ENCODE assay signal across 18 mouse cellular contexts in genomic region chr19:53760125-53761101, GRCm38 (mm10).
DNase-seq lines count a peak whose midpoint lies in the region; ATAC-seq and TF ChIP-seq lines count a peak whose summit lies in the region.
"Had no signal": no experiment of that assay in that cellular context is flagged by ENCODE, and none has a peak within 500 bp of the region (broad histone marks: within the 10 kb centered on the region; RNA-seq: fewer than 3 reads in every experiment).

No protein-coding gene starts in this region.

- TF ChIP-seq POLR2A in MEL (IDR thresholded peaks at IDR 0.05; ENCODE audit: control insufficient read depth in 1 of 2, insufficient read depth in 1 of 2, low read depth in 1 of 2, low read length in 2 of 2, poor library complexity in 1 of 2): no peak

- WGBS in heart, embryonic 12.5 days: 83% methylated on average over 17 of the region's 17 CpGs
- 77% methylated on average over 17 of the region's 17 CpGs for WGBS in lung, postnatal 0 days
- WGBS in stomach, postnatal 0 days: 81% methylated on average over 17 of the region's 17 CpGs
- WGBS in forebrain, embryonic 12.5 days: 82% methylated on average over 17 of the region's 17 CpGs

- no peaks in the 10 kb centered on the region for H3K79me2 ChIP-seq in MEL (ENCODE audit: control insufficient read depth, insufficient read depth, low read length, poor library complexity)

- H3K27ac ChIP-seq in heart, embryonic 12.5 days (ENCODE audit: poor library complexity, severe bottlenecking): peak overlapping the region; percentile 33; the same call in 1 of the 2 replicates
- no peak overlapping the region for H3K27ac ChIP-seq in lung, postnatal 0 days (ENCODE audit: low read length)
- H3K27ac ChIP-seq in MEL (ENCODE audit: control insufficient read depth, low read depth, low read length): no peak overlapping the region
- no peak overlapping the region for H3K27ac ChIP-seq in stomach, postnatal 0 days (replicated peaks)
- H3K27ac ChIP-seq in forebrain, embryonic 12.5 days: no peak overlapping the region
- H3K27ac ChIP-seq: embryonic facial prominence, embryonic 15.5 days; heart, embryonic 10.5 days; hindbrain, embryonic 14.5 days; limb, embryonic 13.5 days had no signal

- H3K4me3 ChIP-seq in heart, embryonic 12.5 days: no peak overlapping the region
- no peak overlapping the region for H3K4me3 ChIP-seq in lung, postnatal 0 days (ENCODE audit: low read depth, low read length)
- no peak overlapping the region for H3K4me3 ChIP-seq in MEL (ENCODE audit: control insufficient read depth in 1 of 2, insufficient read depth in 1 of 2, low read depth in 2 of 2, low read length in 2 of 2)
- H3K4me3 ChIP-seq in stomach, postnatal 0 days (ENCODE audit: low read depth, low read length): no peak overlapping the region
- no peak overlapping the region for H3K4me3 ChIP-seq in forebrain, embryonic 12.5 days (replicated peaks)
- H3K4me3 ChIP-seq: embryonic facial prominence, embryonic 15.5 days; heart, embryonic 10.5 days; limb, embryonic 13.5 days had no signal

- no peak overlapping the region for H3K9ac ChIP-seq in heart, embryonic 12.5 days
- H3K9ac ChIP-seq in lung, postnatal 0 days (replicated peaks; ENCODE audit: low read depth): no peak overlapping the region
- H3K9ac ChIP-seq in MEL (ENCODE audit: control insufficient read depth, low read depth, low read length, poor library complexity, severe bottlenecking): no peak overlapping the region
- H3K9ac ChIP-seq in stomach, postnatal 0 days (ENCODE audit: low read length): no peak overlapping the region
- H3K9ac ChIP-seq in forebrain, embryonic 12.5 days: no peak overlapping the region
- H3K9ac ChIP-seq: embryonic facial prominence, embryonic 15.5 days; hindbrain, embryonic 14.5 days; limb, embryonic 13.5 days had no signal

- H3K27me3 ChIP-seq in heart, embryonic 12.5 days (replicated peaks): no peaks in the 10 kb centered on the region
- no peaks in the 10 kb centered on the region for H3K27me3 ChIP-seq in lung, postnatal 0 days (replicated peaks; ENCODE audit: insufficient read depth, low read length)
- no peaks in the 10 kb centered on the region for H3K27me3 ChIP-seq in MEL (ENCODE audit: control insufficient read depth in 1 of 2, insufficient read depth in 2 of 2, low read length in 2 of 2)
- no peaks in the 10 kb centered on the region for H3K27me3 ChIP-seq in stomach, postnatal 0 days (ENCODE audit: control insufficient read depth, insufficient read depth, low read length)
- peaks cover 5% of the 10 kb centered on the region; the same call in 1 of the 2 replicates for H3K27me3 ChIP-seq in forebrain, embryonic 12.5 days
- H3K27me3 ChIP-seq: embryonic facial prominence, embryonic 15.5 days; limb, embryonic 13.5 days had no signal

- H3K4me1 ChIP-seq in heart, embryonic 12.5 days (replicated peaks): peaks cover 27% of the 10 kb centered on the region
- no peaks in the 10 kb centered on the region for H3K4me1 ChIP-seq in lung, postnatal 0 days (ENCODE audit: insufficient read depth, low read depth, low read length)
- H3K4me1 ChIP-seq in MEL (ENCODE audit: control insufficient read depth in 1 of 2, insufficient read depth in 2 of 2, low read length in 2 of 2): peaks cover 0 to 9% of the 10 kb centered on the region in 2 experiments; a peak in 2 of 4 replicates
- no peaks in the 10 kb centered on the region for H3K4me1 ChIP-seq in stomach, postnatal 0 days (replicated peaks; ENCODE audit: control insufficient read depth, insufficient read depth)
- no peaks in the 10 kb centered on the region for H3K4me1 ChIP-seq in forebrain, embryonic 12.5 days
- H3K4me1 ChIP-seq: embryonic facial prominence, embryonic 15.5 days; limb, embryonic 13.5 days had no signal

- no peak for TF ChIP-seq EP300 in lung, postnatal 0 days (IDR thresholded peaks at IDR 0.05)
- no peak for TF ChIP-seq EP300 in MEL (IDR thresholded peaks at IDR 0.05; ENCODE audit: low read depth in 1 of 2, low read length in 2 of 2)
- TF ChIP-seq EP300 in stomach, postnatal 0 days (optimal IDR thresholded peaks at IDR 0.05): no peak

- TF ChIP-seq RAD21 in MEL (IDR thresholded peaks at IDR 0.05; ENCODE audit: low read depth, low read length): peak; percentile 6; the same call in 1 of the 2 replicates

- TF ChIP-seq CTCF in lung, postnatal 0 days (IDR thresholded peaks at IDR 0.05): peak; percentile 17; the same call in 1 of the 2 replicates
- peak; percentile 28 to 60 (median 48); a peak in 5 of 6 replicates for TF ChIP-seq CTCF in MEL (IDR thresholded peaks at IDR 0.05 in 2 of 3, conservative IDR thresholded peaks at IDR 0.05 in 1 of 3; ENCODE audit: control insufficient read depth in 1 of 3, insufficient read depth in 1 of 3, low read depth in 2 of 3, low read length in 3 of 3, poor library complexity in 1 of 3, severe bottlenecking in 1 of 3)
- peak; percentile 20; the same call in 1 of the 2 replicates for TF ChIP-seq CTCF in stomach, postnatal 0 days (IDR thresholded peaks at IDR 0.05; ENCODE audit: low read depth)

- no peak overlapping the region for H3K4me2 ChIP-seq in heart, embryonic 12.5 days
- H3K4me2 ChIP-seq in lung, postnatal 0 days (replicated peaks; ENCODE audit: low read depth, low read length): no peak overlapping the region
- H3K4me2 ChIP-seq in stomach, postnatal 0 days (replicated peaks; ENCODE audit: low read depth): no peak overlapping the region
- no peak overlapping the region for H3K4me2 ChIP-seq in forebrain, embryonic 12.5 days
- H3K4me2 ChIP-seq: embryonic facial prominence, embryonic 15.5 days; hindbrain, embryonic 14.5 days; limb, embryonic 13.5 days had no signal

- no peaks in the 10 kb centered on the region for H3K9me3 ChIP-seq in heart, embryonic 12.5 days (replicated peaks)
- no peaks in the 10 kb centered on the region; the same call in 1 of the 2 replicates for H3K9me3 ChIP-seq in lung, postnatal 0 days (ENCODE audit: low read length)
- no peaks in the 10 kb centered on the region for H3K9me3 ChIP-seq in MEL (replicated peaks; ENCODE audit: insufficient read depth, low read length)
- H3K9me3 ChIP-seq in stomach, postnatal 0 days (ENCODE audit: control insufficient read depth, low read length): no peaks in the 10 kb centered on the region
- 0 out of 2 replicates have a peak, but pooled peaks cover 4% of the 10 kb centered on the region for H3K9me3 ChIP-seq in forebrain, embryonic 12.5 days
- H3K9me3 ChIP-seq: embryonic facial prominence, embryonic 15.5 days; heart, embryonic 10.5 days had no signal

- DNase-seq in heart, postnatal 4 days: no peak
- no peak for DNase-seq in lung, postnatal 0 days (ENCODE audit: low spot score)
- DNase-seq in lung, postnatal 10 days: no peak
- no peak for DNase-seq in MEL (ENCODE audit: low read depth, low spot score)
- no peak for DNase-seq in stomach, postnatal 0 days (ENCODE audit: low spot score)
- DNase-seq: adrenal gland, adult 8-10 months; cerebellum, adult 9-11 months; kidney, adult 18-20 months; lung, adult 2 months; right cerebral cortex, postnatal 14 days; thymus, adult 2 months had no signal

- ATAC-seq in heart, embryonic 12.5 days (ENCODE audit: insufficient number of reproducible peaks, low FRiP score): no peak
- ATAC-seq in lung, postnatal 0 days: no peak
- ATAC-seq in stomach, postnatal 0 days (ENCODE audit: low FRiP score, low TSS enrichment): no peak
- ATAC-seq in forebrain, embryonic 12.5 days (ENCODE audit: low FRiP score): no peak
- ATAC-seq: midbrain, embryonic 16.5 days had no signal

- peaks cover 10% of the 10 kb centered on the region; the same call in 1 of the 2 replicates for H3K36me3 ChIP-seq in heart, embryonic 12.5 days
- no peaks in the 10 kb centered on the region for H3K36me3 ChIP-seq in lung, postnatal 0 days (ENCODE audit: insufficient read depth, low read length)
- peaks cover 0 to 8% of the 10 kb centered on the region in 2 experiments; a peak in 2 of 4 replicates for H3K36me3 ChIP-seq in MEL (ENCODE audit: control insufficient read depth in 1 of 2, insufficient read depth in 2 of 2, low read length in 2 of 2)
- H3K36me3 ChIP-seq in stomach, postnatal 0 days (ENCODE audit: control insufficient read depth, insufficient read depth, low read length): no peaks in the 10 kb centered on the region
- no peaks in the 10 kb centered on the region for H3K36me3 ChIP-seq in forebrain, embryonic 12.5 days (replicated peaks)
- H3K36me3 ChIP-seq: embryonic facial prominence, embryonic 15.5 days; limb, embryonic 13.5 days had no signal

TF ChIP-seq in MEL, 35 proteins besides CTCF, POLR2A, EP300 and RAD21:
- TF ChIP-seq TBP (IDR thresholded peaks at IDR 0.05; ENCODE audit: low read depth, low read length) (0 out of 2 replicates have a peak, but pooled peaks have one; percentile 7), SMC3 (IDR thresholded peaks at IDR 0.05; ENCODE audit: low read depth, low read length) (peak; percentile 33), MAX (IDR thresholded peaks at IDR 0.05; ENCODE audit: low read length) (no peak)
TF ChIP-seq in MEL: peak in this region for 2.
